Mouse (Mus musculus): ENCODE results near the gene Cebpb.

GRCm38 (mm10) chr2:167671101-167671633 is 17.5 kb upstream of the Cebpb start:
- TF ChIP-seq CTCF (IDR thresholded peaks at IDR 0.05; ENCODE audit: low read depth, low read length), result no peak
- TF ChIP-seq POLR2A (IDR thresholded peaks at IDR 0.05; ENCODE audit: borderline replicate concordance, low read depth, low read length), result no peak
